Mouse (Mus musculus): ENCODE results near the gene Cntln.

Cntln gene

GRCm38 (mm10) chr4:85054616-85055015 lies 170.5 kb downstream of the Cntln start:
- DNase-seq (ENCODE audit: low spot score in 2 of 2): peak in 1 of 2 experiments; percentile 24

GRCm38 (mm10) chr4:85059598-85059997 lies 175.5 kb downstream of the Cntln start:
- DNase-seq (ENCODE audit: low spot score in 2 of 2): no peak

- DNase-seq (ENCODE audit: low spot score in 2 of 2): no peak
Measured at GRCm38 (mm10) chr4:85061676-85062075, 177.6 kb downstream of the Cntln start.

- no peak for DNase-seq (ENCODE audit: low spot score in 2 of 2)
Measured at GRCm38 (mm10) chr4:85096033-85096432, 211.9 kb downstream of the Cntln start.

GRCm38 (mm10) chr4:85096682-85097081 lies 212.6 kb downstream of the Cntln start:
- peak; percentile 38 to 52 for DNase-seq (ENCODE audit: low spot score in 2 of 2)

GRCm38 (mm10) chr4:85102168-85102567 lies 218.1 kb downstream of the Cntln start:
- DNase-seq (ENCODE audit: low spot score in 2 of 2): no peak

GRCm38 (mm10) chr4:85106416-85106815 lies 222.3 kb downstream of the Cntln start:
- DNase-seq (ENCODE audit: low spot score in 2 of 2): no peak

- DNase-seq (ENCODE audit: low spot score in 2 of 2): no peak
Measured at GRCm38 (mm10) chr4:85106961-85107360, 222.9 kb downstream of the Cntln start.

GRCm38 (mm10) chr4:85120271-85120670 lies 236.2 kb downstream of the Cntln start:
- DNase-seq (ENCODE audit: low spot score in 2 of 2): no peak

- DNase-seq (ENCODE audit: low spot score in 2 of 2): no peak
Measured at GRCm38 (mm10) chr4:85149726-85150125, 265.6 kb downstream of the Cntln start.

- no peak for DNase-seq (ENCODE audit: low spot score in 2 of 2)
Measured at GRCm38 (mm10) chr4:85151881-85152280, 267.8 kb downstream of the Cntln start.

GRCm38 (mm10) chr4:85154361-85154760 lies 270.3 kb downstream of the Cntln start:
- no peak for DNase-seq (ENCODE audit: low spot score in 2 of 2)

- no peak for DNase-seq (ENCODE audit: low spot score in 2 of 2)
Measured at GRCm38 (mm10) chr4:85161156-85161555, 277.0 kb downstream of the Cntln start.

GRCm38 (mm10) chr4:85162468-85163312 lies 278.6 kb downstream of the Cntln start:
- DNase-seq (ENCODE audit: low spot score in 2 of 2): peak; percentile 44 to 48

- DNase-seq (ENCODE audit: low spot score in 2 of 2): no peak
Measured at GRCm38 (mm10) chr4:85163313-85163615, 279.2 kb downstream of the Cntln start.

- DNase-seq (ENCODE audit: low spot score in 2 of 2): no peak
Measured at GRCm38 (mm10) chr4:85168001-85168400, 283.9 kb downstream of the Cntln start.

GRCm38 (mm10) chr4:85175466-85175865 lies 291.4 kb downstream of the Cntln start:
- DNase-seq (ENCODE audit: low spot score in 2 of 2): peak; percentile 59 to 76

- DNase-seq (ENCODE audit: low spot score in 2 of 2): no peak
Measured at GRCm38 (mm10) chr4:85178394-85179051, 294.4 kb downstream of the Cntln start.

Data from frontal cortex, postnatal 36 days (tissue).